Mouse (Mus musculus) CD4-positive, CD25-positive, alpha-beta regulatory T cell, adult 2 months (primary cell): ENCODE results near the gene Atr.
"Not testable (repeated sequence)": the region's sequence is repeated elsewhere in the genome, so short reads cannot be mapped to it uniquely, and the experiment has no call there.

ENCODE experiments used
- DNase-seq: peaks from one replicate; pipeline ENCODE4 v3.0.0-alpha.2; 2012; ENCODE audit warnings: low read depth, low spot score

The Atr gene

GRCm38 (mm10) chr9:95932855-95933254, 75.5 kb downstream of the Atr start:
- DNase-seq = no peak

- DNase-seq = no peak
Measured at GRCm38 (mm10) chr9:95953658-95954057, 96.3 kb downstream of the Atr start.

- no peak for DNase-seq
Measured at GRCm38 (mm10) chr9:95954226-95954584, 96.8 kb downstream of the Atr start.

GRCm38 (mm10) chr9:95954585-95955461, 97.4 kb downstream of the Atr start, which contains the start of gene Xrn1:
Gene Xrn1, plus strand, starts transcription at chr9:95954760.
- DNase-seq = peak; percentile 97

- DNase-seq = no peak
Measured at GRCm38 (mm10) chr9:95957611-95958010, 100.2 kb downstream of the Atr start.

GRCm38 (mm10) chr9:95958041-95958730, 100.8 kb downstream of the Atr start:
- no peak for DNase-seq

- not testable (repeated sequence) for DNase-seq
Measured at GRCm38 (mm10) chr9:95958731-95959105, 101.3 kb downstream of the Atr start.

GRCm38 (mm10) chr9:95959246-95959645, 101.8 kb downstream of the Atr start:
- no peak for DNase-seq

- no peak for DNase-seq
Measured at GRCm38 (mm10) chr9:95959732-95960428, 102.5 kb downstream of the Atr start.

- no peak for DNase-seq
Measured at GRCm38 (mm10) chr9:95961058-95961457, 103.7 kb downstream of the Atr start.

GRCm38 (mm10) chr9:95964037-95964436, 106.6 kb downstream of the Atr start:
- DNase-seq = no peak

- no peak for DNase-seq
Measured at GRCm38 (mm10) chr9:95978279-95978678, 120.9 kb downstream of the Atr start.

- no peak for DNase-seq
Measured at GRCm38 (mm10) chr9:95979896-95980295, 122.5 kb downstream of the Atr start.

GRCm38 (mm10) chr9:95992255-95992654, 134.9 kb downstream of the Atr start:
- DNase-seq = peak; percentile 25
